Mouse (Mus musculus) E14TG2a.4 (cell line): ENCODE results near the gene Pdzrn3.

Source experiments
- CTCF ChIP-seq: conservative IDR thresholded peaks from 2 replicates; pipeline ENCODE4 v1.5.1; 2014; ENCODE audit warnings: low read length
- NANOG ChIP-seq: IDR thresholded peaks from 2 replicates; pipeline ENCODE4 v1.6.1; 2014; ENCODE audit warnings: borderline replicate concordance, low read length, mixed read lengths
- POU5F1 ChIP-seq: IDR thresholded peaks from 2 replicates; pipeline ENCODE4 v1.6.1; 2014; ENCODE audit warnings: low read length, borderline replicate concordance

DNA sequence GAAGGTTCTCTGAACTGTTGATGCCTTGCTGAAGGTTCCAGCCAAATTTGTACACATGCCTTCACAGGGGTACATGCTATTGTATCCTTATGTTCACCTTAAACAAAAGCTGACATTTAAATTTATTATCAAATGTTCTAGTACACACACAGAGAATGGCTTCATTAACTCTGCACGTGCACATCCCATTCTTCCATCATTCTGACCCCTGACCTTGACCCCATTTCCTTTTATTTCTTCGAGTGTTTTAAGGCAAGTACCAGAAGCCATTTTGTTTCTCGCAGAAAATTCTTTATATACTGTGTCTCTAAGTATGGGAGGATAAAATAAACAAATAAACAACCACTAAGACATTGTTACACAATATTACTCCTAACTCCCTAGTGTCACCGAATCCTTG lies 123.0 kb downstream of the Pdzrn3 start:
- TF ChIP-seq CTCF (no peak), NANOG (no peak), POU5F1 (no peak)
